Mouse (Mus musculus) G1E (cell line): ENCODE data around the gene Car4. TPM values are rescaled to one million over a fixed set of nuclear protein-coding genes. Genes with fewer than 3 reads are reported as not detected.

ENCODE experiments used
- ATAC-seq: 2 replicates; pipeline ENCODE4 v1.8.0; 2016; ENCODE audit warnings: mild to moderate bottlenecking; ENCODE audit not compliant: insufficient number of reproducible peaks, poor library complexity, low FRiP score, severe bottlenecking; ENCODE audit errors: extremely low read depth
- DNase-seq: peaks from one replicate; pipeline ENCODE4 v3.0.0; 2012; ENCODE audit warnings: low spot score
- H3K27me3 ChIP-seq: 2 replicates; pipeline ENCODE4 v1.6.1; 2012; ENCODE audit warnings: mild to moderate bottlenecking, low read length, inconsistent platforms; ENCODE audit not compliant: insufficient read depth
- H3K36me3 ChIP-seq: replicated peaks from 2 replicates; pipeline ENCODE3; 2012; ENCODE audit warnings: mild to moderate bottlenecking, inconsistent platforms
- H3K4me1 ChIP-seq: 2 replicates; pipeline ENCODE4 v1.6.1; 2012; ENCODE audit warnings: low read depth, low read length, inconsistent platforms, mixed read lengths; ENCODE audit not compliant: insufficient read depth
- H3K4me3 ChIP-seq: 2 replicates; pipeline ENCODE4 v1.5.1; 2012; ENCODE audit warnings: low read depth, mild to moderate bottlenecking, inconsistent platforms, low read length, moderate library complexity, mixed read lengths
- H3K9me3 ChIP-seq: replicated peaks from 2 replicates; pipeline ENCODE4 v1.6.1; 2012; ENCODE audit warnings: inconsistent platforms
- CTCF ChIP-seq: IDR thresholded peaks from 2 replicates; pipeline ENCODE4 v1.5.1; 2012; ENCODE audit warnings: low read depth, low read length, inconsistent platforms, mixed read lengths
- GATA1 ChIP-seq: IDR thresholded peaks from 2 replicates; pipeline ENCODE4 v1.6.1; 2012; ENCODE audit warnings: borderline replicate concordance, low read length, inconsistent platforms, mixed read lengths
- GATA2 ChIP-seq: IDR thresholded peaks from 2 replicates; pipeline ENCODE4 v1.6.1; 2012; ENCODE audit warnings: low read depth, low read length, inconsistent platforms, borderline replicate concordance
- POLR2AphosphoS5 ChIP-seq: IDR thresholded peaks from 2 replicates; pipeline ENCODE4 v1.6.1; 2012; ENCODE audit warnings: low read depth, low read length, inconsistent platforms; ENCODE audit not compliant: insufficient replicate concordance
- TAL1 ChIP-seq: conservative IDR thresholded peaks from 2 replicates; pipeline ENCODE4 v1.6.1; 2012; ENCODE audit warnings: low read depth, low read length, inconsistent platforms, mixed read lengths
- polyA plus RNA-seq: library from polyadenylated mRNA; stranded (reverse); fragments of >175 nt; gene quantifications from 2 replicates; pipeline ENCODE4 v1.2.3, GENCODE M21; 2012
- total RNA-seq, 2 experiments: library from RNA; stranded (forward) in 1 of 2; stranded (reverse) in 1 of 2; fragments of 200-1000 nt in 1 of 2; fragments of >200 nt in 1 of 2; fragmentation: Nextera tagmentation in 1 of 2; gene quantifications; 2 replicates each; pipeline ENCODE4 v1.2.3; 2014 to 2017

Gene Car4
- total and polyA plus RNA-seq, 3 experiments = not detected

DNA sequence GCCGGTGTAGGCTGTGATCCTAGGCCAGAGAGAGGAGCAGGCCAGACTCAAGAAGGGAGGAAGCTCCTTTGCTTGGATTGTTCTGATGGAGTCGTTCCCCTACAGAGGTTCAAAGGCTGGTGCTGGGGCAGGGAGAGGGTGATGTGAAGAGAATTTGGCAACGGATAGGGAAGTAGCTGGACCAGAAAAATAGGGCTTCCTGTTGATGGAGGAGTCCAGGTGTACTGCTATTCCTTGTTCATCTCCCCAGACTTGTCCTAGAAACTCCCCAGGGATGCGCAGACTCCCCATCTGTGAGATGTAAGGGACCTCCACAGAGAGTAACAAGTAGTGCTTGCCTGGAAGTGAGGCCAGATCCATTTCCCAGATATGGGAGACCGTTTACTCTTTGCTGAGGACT, 1.2 kb upstream of the Car4 start:
- TF ChIP-seq POLR2AphosphoS5 (no peak), GATA1 (no peak)

DNA sequence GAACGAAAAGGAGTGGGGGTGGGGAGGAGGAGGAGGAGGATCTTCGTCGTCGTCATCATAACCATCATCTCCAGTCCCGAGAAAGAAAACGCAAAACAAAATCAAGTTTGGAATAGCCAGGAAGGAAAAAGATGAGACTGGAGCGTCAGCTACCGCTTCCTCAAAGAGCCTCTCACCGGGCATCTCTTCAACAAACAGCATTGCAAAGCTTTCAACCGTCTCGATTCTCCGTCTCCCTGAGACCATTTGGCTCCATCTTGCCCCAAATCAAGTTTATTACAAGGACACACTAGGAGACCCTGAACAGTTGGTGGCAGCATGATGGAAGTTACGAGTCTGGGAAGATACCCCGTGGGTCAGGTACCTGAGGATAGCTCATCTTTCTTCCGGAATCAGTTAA, 415 bp upstream of the Car4 start:
- TF ChIP-seq TAL1 = no peak
- no peak for TF ChIP-seq CTCF
- TF ChIP-seq GATA2 = no peak
- TF ChIP-seq POLR2AphosphoS5 = no peak
- TF ChIP-seq GATA1 = no peak
- ATAC-seq = no peak

More for the DNA sequence above, 1.2 kb upstream of the Car4 start:
- no peak for ATAC-seq
- Histone ChIP-seq H3K4me3 (no peak overlapping the region), H3K4me1 (no peaks in the 10 kb centered on the region), H3K9me3 (no peaks in the 10 kb centered on the region), H3K36me3 (no peaks in the 10 kb centered on the region), H3K27me3 (peaks cover 19% of the 10 kb centered on the region)
- DNase-seq = no peak

DNA sequence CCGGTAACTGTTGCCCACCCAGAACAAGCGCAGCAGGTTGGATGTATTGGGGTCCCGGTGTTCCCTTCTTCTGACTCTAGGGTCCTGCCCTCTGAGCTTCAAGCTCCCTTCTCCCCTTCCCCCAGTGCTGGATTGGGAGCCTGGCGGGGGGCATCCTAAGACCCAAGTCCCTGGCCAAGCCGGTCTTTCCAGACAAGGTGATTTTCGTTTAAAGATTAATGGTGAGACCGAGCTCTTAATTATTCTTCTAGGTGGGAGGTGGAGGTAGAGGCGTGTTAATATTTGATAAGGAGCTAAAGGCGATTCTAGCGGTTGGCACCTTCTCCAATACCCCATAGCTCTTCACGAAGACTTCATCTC, 665 bp downstream of the Car4 start:
- Histone ChIP-seq H3K9me3 (no peaks in the 10 kb centered on the region), H3K36me3 (no peaks in the 10 kb centered on the region), H3K4me1 (no peaks in the 10 kb centered on the region; the same call in 1 of the 2 replicates), H3K4me3 (no peak overlapping the region), H3K27me3 (peaks cover 25% of the 10 kb centered on the region)
- DNase-seq (no peak), ATAC-seq (no peak)
- no peak for TF ChIP-seq TAL1
- TF ChIP-seq CTCF = no peak
- no peak for TF ChIP-seq GATA2
- TF ChIP-seq GATA1 = no peak
- TF ChIP-seq POLR2AphosphoS5 = no peak

More for the DNA sequence above, 415 bp upstream of the Car4 start:
- Histone ChIP-seq H3K4me3 (no peak overlapping the region), H3K36me3 (no peaks in the 10 kb centered on the region), H3K9me3 (no peaks in the 10 kb centered on the region), H3K27me3 (peaks cover 19% of the 10 kb centered on the region), H3K4me1 (no peaks in the 10 kb centered on the region)
- DNase-seq = no peak

DNA sequence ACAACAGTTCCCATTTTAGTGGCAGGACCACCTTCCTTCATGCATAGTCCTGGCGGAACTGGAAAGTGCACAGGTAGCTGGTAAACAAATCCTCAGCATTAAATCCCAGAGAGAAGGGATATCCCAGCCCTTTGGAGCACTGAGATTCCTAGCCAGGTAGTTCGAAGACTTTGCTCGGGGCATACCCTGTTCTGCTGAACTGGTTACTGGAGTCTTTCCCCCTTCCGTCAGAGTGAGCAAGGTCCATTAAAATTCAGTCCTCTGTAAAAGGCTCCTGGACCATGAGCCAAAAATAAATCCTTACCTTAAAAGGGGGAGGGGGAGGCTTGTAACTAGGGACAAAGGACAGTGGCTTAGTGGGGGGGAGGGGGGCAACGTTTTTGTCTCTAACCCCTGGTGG, 1.6 kb downstream of the Car4 start:
- Histone ChIP-seq H3K4me1 (no peaks in the 10 kb centered on the region; the same call in 1 of the 2 replicates), H3K27me3 (peaks cover 30% of the 10 kb centered on the region), H3K4me3 (no peak overlapping the region), H3K9me3 (no peaks in the 10 kb centered on the region), H3K36me3 (no peaks in the 10 kb centered on the region)
- no peak for ATAC-seq
- TF ChIP-seq POLR2AphosphoS5 = no peak
- no peak for TF ChIP-seq CTCF
- no peak for TF ChIP-seq TAL1
- TF ChIP-seq GATA1 = no peak
- no peak for DNase-seq

DNA sequence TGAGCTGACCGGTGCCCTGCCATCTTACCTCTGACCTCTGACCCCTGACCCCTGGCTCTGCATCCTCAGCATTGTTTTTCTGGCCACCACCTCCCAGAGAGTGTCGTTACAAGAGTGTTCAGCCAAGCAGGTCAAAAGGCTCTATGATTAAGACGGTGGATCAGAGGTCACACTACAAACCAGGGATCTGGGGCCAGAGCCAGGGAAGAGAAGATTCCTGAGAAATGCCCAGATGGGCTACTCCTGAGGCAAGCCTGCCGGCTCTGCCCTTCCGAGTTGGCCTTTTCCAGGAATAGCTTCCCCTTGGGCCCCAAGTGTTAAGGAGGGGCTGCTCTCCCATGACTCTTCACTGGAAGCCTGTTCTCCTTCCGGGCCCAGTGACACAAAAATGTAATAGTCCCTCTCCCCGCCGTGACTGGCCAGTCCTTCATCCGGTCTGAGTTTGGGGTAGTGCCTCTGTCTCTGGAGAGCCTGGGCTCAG, 2.2 kb downstream of the Car4 start:
- no peaks in the 10 kb centered on the region for H3K36me3 ChIP-seq
- no peak for TF ChIP-seq GATA1
- TF ChIP-seq GATA2 = no peak
- TF ChIP-seq POLR2AphosphoS5 = no peak
- no peak for TF ChIP-seq CTCF
- no peak for TF ChIP-seq TAL1
- H3K4me3 ChIP-seq = no peak overlapping the region
- no peak for ATAC-seq
- no peaks in the 10 kb centered on the region for H3K9me3 ChIP-seq
- DNase-seq = no peak
- peaks cover 3% of the 10 kb centered on the region for H3K4me1 ChIP-seq
- H3K27me3 ChIP-seq = peaks cover 29% of the 10 kb centered on the region

DNA sequence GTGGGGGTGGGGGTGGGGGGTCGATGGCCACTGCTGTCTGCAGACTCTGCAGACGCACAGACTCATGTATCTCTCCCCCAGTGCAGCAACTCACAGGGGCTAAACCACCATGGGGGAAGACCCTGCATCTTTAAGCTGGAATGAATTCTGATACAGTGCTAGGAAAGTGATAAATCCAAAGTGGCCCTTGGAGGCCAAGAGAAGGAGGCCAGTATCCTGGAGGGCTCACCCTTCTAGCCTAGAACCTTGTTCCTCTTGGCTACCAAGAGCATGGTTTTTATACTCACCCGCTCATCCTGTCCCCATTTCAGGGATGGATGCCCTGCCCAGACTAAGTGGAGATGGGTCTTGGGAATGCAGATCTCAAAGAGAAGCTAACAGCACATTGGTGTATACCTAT, 2.7 kb downstream of the Car4 start:
- no peaks in the 10 kb centered on the region for H3K36me3 ChIP-seq

More for the DNA sequence above, 2.7 kb downstream of the Car4 start:
- H3K9me3 ChIP-seq = no peaks in the 10 kb centered on the region
- H3K27me3 ChIP-seq = peaks cover 26% of the 10 kb centered on the region
- H3K4me3 ChIP-seq = no peak overlapping the region
- no peak for ATAC-seq
- peaks cover 5% of the 10 kb centered on the region for H3K4me1 ChIP-seq
- TF ChIP-seq GATA2 (no peak), GATA1 (no peak), TAL1 (no peak), POLR2AphosphoS5 (no peak), CTCF (no peak)
- DNase-seq = no peak
